27 mouse cellular contexts compared by ENCODE assay signal in the genomic region with DNA sequence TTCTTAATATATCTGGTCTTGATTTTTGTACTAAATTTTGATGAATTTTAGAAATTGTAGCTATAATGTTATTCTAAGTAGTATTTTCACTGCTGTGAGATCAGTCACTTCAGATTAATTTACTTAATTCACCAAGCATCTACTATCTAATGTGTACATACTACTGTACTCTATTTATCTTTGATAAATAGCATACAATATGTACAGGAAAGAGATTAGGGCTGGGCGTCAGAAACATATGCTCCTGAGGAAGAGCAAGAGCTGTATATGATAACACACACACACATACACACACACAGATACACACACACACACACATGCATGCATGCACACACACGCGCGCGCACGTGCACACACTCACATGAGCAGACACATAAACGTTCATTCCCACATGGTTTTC.
"Had no signal": no experiment of that assay in that cellular context is flagged by ENCODE, and none has a peak within 500 bp of the region (broad histone marks: within the 10 kb centered on the region; RNA-seq: fewer than 3 reads in every experiment).

No protein-coding gene starts in this region.

- H3K4me1 ChIP-seq: embryonic facial prominence, embryonic 10.5 days; embryonic facial prominence, embryonic 12.5 days; embryonic facial prominence, embryonic 13.5 days; embryonic facial prominence, embryonic 15.5 days; forebrain, embryonic 10.5 days; forebrain, embryonic 12.5 days; forebrain, embryonic 13.5 days; forebrain, embryonic 15.5 days had no signal

- ATAC-seq: forebrain, embryonic 13.5 days; forebrain, embryonic 14.5 days; forebrain, embryonic 15.5 days; forebrain, embryonic 16.5 days; forebrain, postnatal 0 days had no signal

- H3K9me3 ChIP-seq: embryonic facial prominence, embryonic 10.5 days; embryonic facial prominence, embryonic 12.5 days; embryonic facial prominence, embryonic 13.5 days; embryonic facial prominence, embryonic 15.5 days; forebrain, embryonic 10.5 days; forebrain, embryonic 12.5 days; forebrain, embryonic 13.5 days; forebrain, embryonic 15.5 days had no signal

- H3K4me3 ChIP-seq: embryonic facial prominence, embryonic 10.5 days; embryonic facial prominence, embryonic 12.5 days; embryonic facial prominence, embryonic 13.5 days; embryonic facial prominence, embryonic 15.5 days; erythroblast, embryonic 14.5 days; forebrain, embryonic 10.5 days; forebrain, embryonic 12.5 days; forebrain, embryonic 13.5 days; forebrain, embryonic 15.5 days; gastrocnemius, adult 2 months had no signal

- H3K4me2 ChIP-seq: embryonic facial prominence, embryonic 12.5 days; embryonic facial prominence, embryonic 13.5 days; embryonic facial prominence, embryonic 15.5 days; forebrain, embryonic 12.5 days; forebrain, embryonic 13.5 days; forebrain, embryonic 15.5 days had no signal

- H3K36me3 ChIP-seq: embryonic facial prominence, embryonic 10.5 days; embryonic facial prominence, embryonic 12.5 days; embryonic facial prominence, embryonic 13.5 days; embryonic facial prominence, embryonic 15.5 days; forebrain, embryonic 10.5 days; forebrain, embryonic 12.5 days; forebrain, embryonic 15.5 days had no signal

- H3K9ac ChIP-seq: embryonic facial prominence, embryonic 12.5 days; embryonic facial prominence, embryonic 13.5 days; embryonic facial prominence, embryonic 15.5 days; forebrain, embryonic 12.5 days; forebrain, embryonic 13.5 days; forebrain, embryonic 15.5 days; forebrain, postnatal 0 days had no signal

- DNase-seq: cerebellum, adult 18-20 months; cerebellum, adult 2 months; cerebellum, adult 8-10 months; cerebellum, adult 9-10 months; cerebellum, adult 9-11 months; cerebellum, postnatal 10 days; cerebellum, postnatal 14 days; cerebellum, postnatal 25 days; cerebellum, postnatal 36 days; embryo, embryonic 11 days; forebrain, postnatal 0 days; gastrocnemius, adult 2 months; gastrocnemius, postnatal 10 days; gastrocnemius, postnatal 14 days; gastrocnemius, postnatal 25 days; gastrocnemius, postnatal 36 days had no signal

- H3K27ac ChIP-seq: embryonic facial prominence, embryonic 10.5 days; embryonic facial prominence, embryonic 12.5 days; embryonic facial prominence, embryonic 13.5 days; embryonic facial prominence, embryonic 15.5 days; forebrain, embryonic 10.5 days; forebrain, embryonic 12.5 days; forebrain, embryonic 13.5 days; forebrain, embryonic 15.5 days; gastrocnemius, adult 2 months had no signal

- H3K27me3 ChIP-seq: embryonic facial prominence, embryonic 12.5 days; embryonic facial prominence, embryonic 13.5 days; embryonic facial prominence, embryonic 15.5 days; forebrain, embryonic 12.5 days; forebrain, embryonic 13.5 days; forebrain, embryonic 15.5 days had no signal
